Mouse (Mus musculus) olfactory bulb, adult 2 months (tissue): ENCODE data around the gene Zfp942. TPM values are rescaled to one million over a fixed set of nuclear protein-coding genes. Genes with fewer than 3 reads are reported as not detected.
A peak's percentile ranks its signal among the peaks of the same experiment; 100 is the strongest.
"Not testable (repeated sequence)": the region's sequence is repeated elsewhere in the genome, so short reads cannot be mapped to it uniquely, and the experiment has no call there.

ENCODE experiments used
- H3K27ac ChIP-seq: fragments of 200-500 bp; 2 replicates; pipeline ENCODE4 v1.5.1; 2012; ENCODE audit warnings: low read depth, low read length; ENCODE audit not compliant: insufficient read depth
- H3K4me1 ChIP-seq: fragments of 200-500 bp; 2 replicates; pipeline ENCODE4 v1.6.1; 2012; ENCODE audit warnings: low read length; ENCODE audit not compliant: control insufficient read depth, insufficient read depth
- H3K4me3 ChIP-seq: fragments of 200-500 bp; 2 replicates; pipeline ENCODE4 v1.5.1; 2012; ENCODE audit warnings: mild to moderate bottlenecking, low read depth, low read length, moderate library complexity; ENCODE audit not compliant: insufficient read depth
- CTCF ChIP-seq: fragments of 200-500 bp; IDR thresholded peaks from 2 replicates; pipeline ENCODE4 v1.5.1; 2012; ENCODE audit warnings: low read depth, mild to moderate bottlenecking, low read length, moderate library complexity; ENCODE audit not compliant: insufficient read depth
- POLR2A ChIP-seq: fragments of 200-500 bp; IDR thresholded peaks from 2 replicates; pipeline ENCODE4 v1.6.1; 2012; ENCODE audit warnings: mild to moderate bottlenecking, low read depth, low read length, moderate library complexity; ENCODE audit not compliant: insufficient read depth
- WGBS: fragments of 180-500 bp; shearing (Covaris S2); methylation state at CpG from one replicate; pipeline ENCODE4 v1.1.7; 2018; 5-methylcytosine and 5-hydroxymethylcytosine counted together
- polyA plus RNA-seq: library from polyadenylated mRNA; stranded (reverse); fragments of >200 nt; gene quantifications from 2 replicates; pipeline ENCODE4 v1.2.4, GENCODE M21; 2012; ENCODE audit warnings: low replicate concordance; ENCODE audit not compliant: missing spikeins, insufficient read depth, insufficient read length

Gene Zfp942
- polyA plus RNA-seq = not detected in 2 replicates

- peak; percentile 43; the same call in 1 of the 2 replicates for TF ChIP-seq POLR2A
- WGBS = under 1% methylated on average over 43 of the region's 55 CpGs
- not testable (repeated sequence) for H3K4me1 ChIP-seq
- peak within 1 kb of the TSS; percentile 82 for H3K4me3 ChIP-seq
- peak within 1 kb of the TSS; percentile 54 for H3K27ac ChIP-seq
Measured at GRCm38 (mm10) chr17:21962107-21962907, at the start of gene Zfp942, which contains the start of gene Zfp943. Gene Zfp942 (minus strand): TSS chr17:21962464. Gene Zfp943 (plus strand): TSS chr17:21962552.

GRCm38 (mm10) chr17:21963302-21963701 lies 1.0 kb upstream of the Zfp942 start:
- 33% methylated on average over 4 of the region's 4 CpGs for WGBS
- no peak overlapping the region for H3K27ac ChIP-seq

GRCm38 (mm10) chr17:21909456-21910052 lies 52.7 kb downstream of the Zfp942 start, which contains the start of gene Zfp995:
Gene Zfp995 (minus strand): TSS chr17:21909926.
- not testable (repeated sequence) for H3K4me1 ChIP-seq, H3K27ac ChIP-seq
- H3K4me3 ChIP-seq = peak within 1 kb of the TSS; percentile 94
- 0 out of 2 replicates have a peak, but pooled peaks have one; percentile 30 for TF ChIP-seq POLR2A
- under 1% methylated on average over 24 of the region's 24 CpGs for WGBS

More at GRCm38 (mm10) chr17:21963302-21963701, 1.0 kb upstream of the Zfp942 start:
- H3K4me1 ChIP-seq = peaks cover 6% of the 10 kb centered on the region; the same call in 1 of the 2 replicates
- no peak overlapping the region for H3K4me3 ChIP-seq
- TF ChIP-seq CTCF = no peak
- no peak for TF ChIP-seq POLR2A

GRCm38 (mm10) chr17:21909039-21909438 lies 53.2 kb downstream of the Zfp942 start:
- H3K27ac ChIP-seq = no peak overlapping the region
- peak overlapping the region; percentile 94 for H3K4me3 ChIP-seq
- TF ChIP-seq CTCF (no peak), POLR2A (no peak)
- no peaks in the 10 kb centered on the region for H3K4me1 ChIP-seq
- WGBS = 2% methylated on average over 3 of the region's 3 CpGs

Other genes with a start within 250 kb of the Zfp942 start
- not detected in 2 replicates for gene Zfp229, start 231.7 kb downstream of the Zfp942 start, polyA plus RNA-seq
- not detected in 2 replicates for gene Zfp820, start 116.7 kb downstream of the Zfp942 start, polyA plus RNA-seq
- not detected in 2 replicates for gene Zfp995, start 52.5 kb downstream of the Zfp942 start, polyA plus RNA-seq
- not detected in 2 replicates for gene Zfp943, start 88 bp upstream of the Zfp942 start, polyA plus RNA-seq
- not detected in 2 replicates for gene Zfp947, start 203.7 kb upstream of the Zfp942 start, polyA plus RNA-seq